Mouse (Mus musculus): ENCODE measurements around the gene Sarnp.
"Not testable (repeated sequence)": the region's sequence is repeated elsewhere in the genome, so short reads cannot be mapped to it uniquely, and the experiment has no call there.

The Sarnp gene

GRCm38 (mm10) chr10:128820217-128820616 is 3.1 kb downstream of the Sarnp start:
- no peak for DNase-seq (ENCODE audit: inconsistent ontology term)

- DNase-seq (ENCODE audit: inconsistent ontology term), result peak; percentile 100
These were observed 4.4 kb downstream of the Sarnp start, which contains the start of gene Ormdl2 for GRCm38 (mm10) chr10:128821358-128822056. Gene Ormdl2 (minus strand): TSS chr10:128821645.

- peak; percentile 57 for DNase-seq (ENCODE audit: inconsistent ontology term)
These were observed 5.0 kb downstream of the Sarnp start for GRCm38 (mm10) chr10:128822135-128822534.

GRCm38 (mm10) chr10:128823087-128823486 is 6.0 kb downstream of the Sarnp start:
- not testable (repeated sequence) for DNase-seq (ENCODE audit: inconsistent ontology term)

GRCm38 (mm10) chr10:128823821-128824220 is 6.7 kb downstream of the Sarnp start:
- DNase-seq (ENCODE audit: inconsistent ontology term), result no peak

- DNase-seq (ENCODE audit: inconsistent ontology term), result no peak
These were observed 20.3 kb downstream of the Sarnp start for GRCm38 (mm10) chr10:128837400-128837799.

GRCm38 (mm10) chr10:128839434-128839833 is 22.3 kb downstream of the Sarnp start:
- no peak for DNase-seq (ENCODE audit: inconsistent ontology term)

GRCm38 (mm10) chr10:128840612-128841011 is 23.5 kb downstream of the Sarnp start:
- no peak for DNase-seq (ENCODE audit: inconsistent ontology term)

- no peak for DNase-seq (ENCODE audit: inconsistent ontology term)
These were observed 26.1 kb downstream of the Sarnp start for GRCm38 (mm10) chr10:128843260-128843659.

GRCm38 (mm10) chr10:128845516-128845915 is 28.4 kb downstream of the Sarnp start:
- DNase-seq (ENCODE audit: inconsistent ontology term), result peak; percentile 30

GRCm38 (mm10) chr10:128846664-128847063 is 29.5 kb downstream of the Sarnp start:
- DNase-seq (ENCODE audit: inconsistent ontology term), result no peak

GRCm38 (mm10) chr10:128848426-128848825 is 31.3 kb downstream of the Sarnp start:
- no peak for DNase-seq (ENCODE audit: inconsistent ontology term)

GRCm38 (mm10) chr10:128850339-128850738 is 33.2 kb downstream of the Sarnp start:
- DNase-seq (ENCODE audit: inconsistent ontology term), result no peak

GRCm38 (mm10) chr10:128861176-128861575 is 44.0 kb downstream of the Sarnp start:
- DNase-seq (ENCODE audit: inconsistent ontology term), result no peak

- no peak for DNase-seq (ENCODE audit: inconsistent ontology term)
These were observed 48.9 kb downstream of the Sarnp start for GRCm38 (mm10) chr10:128866042-128866441.

- no peak for DNase-seq (ENCODE audit: inconsistent ontology term)
These were observed 49.4 kb downstream of the Sarnp start for GRCm38 (mm10) chr10:128866518-128866917.

- no peak for DNase-seq (ENCODE audit: inconsistent ontology term)
These were observed 53.2 kb downstream of the Sarnp start for GRCm38 (mm10) chr10:128870341-128870740.

GRCm38 (mm10) chr10:128878291-128878690 is 61.2 kb downstream of the Sarnp start:
- no peak for DNase-seq (ENCODE audit: inconsistent ontology term)

GRCm38 (mm10) chr10:128878811-128879210 is 61.7 kb downstream of the Sarnp start:
- DNase-seq (ENCODE audit: inconsistent ontology term), result no peak

- no peak for DNase-seq (ENCODE audit: inconsistent ontology term)
These were observed 64.9 kb downstream of the Sarnp start for GRCm38 (mm10) chr10:128882067-128882466.

GRCm38 (mm10) chr10:128888941-128889827 is 72.1 kb downstream of the Sarnp start:
- DNase-seq (ENCODE audit: inconsistent ontology term), result peak; percentile 29

GRCm38 (mm10) chr10:128889846-128890245 is 72.7 kb downstream of the Sarnp start:
- DNase-seq (ENCODE audit: inconsistent ontology term), result no peak

Data from Muller cell, postnatal 12 days (primary cell).